Mouse (Mus musculus) retina, postnatal 7 days (tissue): ENCODE measurements around the gene Lipc.

Experiments
- DNase-seq: peaks from one replicate; pipeline ENCODE4 v3.0.0-alpha.2; 2012; ENCODE audit warnings: low read depth, low spot score

Lipc gene

DNA sequence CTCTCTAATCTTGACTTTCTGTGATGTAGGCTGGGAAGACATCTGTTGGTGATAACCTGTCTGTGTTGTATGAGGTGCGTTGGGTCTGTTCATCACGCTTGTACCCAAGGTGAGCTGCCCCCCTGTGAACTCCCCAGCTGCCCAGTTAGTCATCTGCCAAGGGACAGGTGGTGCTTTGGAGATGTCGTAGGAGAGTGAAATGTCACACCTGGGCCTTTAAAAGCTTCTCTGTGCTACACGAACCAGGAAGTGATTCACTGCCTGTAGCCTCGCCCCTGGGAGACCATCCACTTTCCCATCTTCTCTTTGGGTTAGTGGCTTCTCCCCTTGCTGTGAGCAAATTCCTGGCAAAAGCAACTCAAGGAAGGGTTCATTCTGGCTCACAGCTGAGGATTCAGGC, 6.4 kb upstream of the Lipc start:
- no peak for DNase-seq

DNA sequence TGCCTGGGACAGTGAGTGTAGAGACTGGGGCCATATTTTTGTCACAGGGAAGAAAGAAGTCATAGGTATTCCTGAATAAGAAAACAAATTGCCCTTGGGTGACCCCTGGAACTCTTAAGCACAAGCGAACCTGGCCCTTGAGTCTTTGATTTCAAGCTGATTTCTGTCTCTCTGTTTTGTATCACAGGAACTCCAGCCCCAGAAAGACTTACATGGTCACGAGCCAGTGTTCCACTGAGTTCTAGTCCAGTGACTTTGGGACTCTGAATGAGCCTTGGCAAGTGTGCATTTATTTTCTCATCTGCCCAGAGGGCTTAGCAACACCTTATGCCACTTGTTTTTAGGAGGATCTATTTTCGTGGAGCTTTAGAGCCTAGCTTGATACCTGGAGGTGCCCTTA, 5.7 kb upstream of the Lipc start:
- no peak for DNase-seq

DNA sequence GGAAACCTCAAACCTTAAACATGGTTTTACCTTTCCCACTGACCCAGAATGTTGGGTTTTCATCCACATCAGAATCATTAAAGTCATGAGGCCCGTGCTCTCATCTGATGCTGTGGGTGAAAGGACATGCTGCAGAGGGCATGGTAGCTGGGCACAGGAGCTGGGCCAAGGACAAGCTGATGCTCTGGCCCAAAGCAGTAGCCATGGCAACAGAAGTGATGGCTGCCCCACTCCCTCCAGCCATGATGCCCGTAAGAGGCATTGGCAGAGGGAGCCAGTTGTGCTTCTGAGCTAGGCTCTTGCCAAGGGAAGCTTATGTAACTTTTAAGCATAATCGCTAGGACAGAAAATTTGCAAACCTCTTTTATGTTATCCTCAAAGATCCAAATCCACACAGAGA, 2.2 kb upstream of the Lipc start:
- no peak for DNase-seq

DNA sequence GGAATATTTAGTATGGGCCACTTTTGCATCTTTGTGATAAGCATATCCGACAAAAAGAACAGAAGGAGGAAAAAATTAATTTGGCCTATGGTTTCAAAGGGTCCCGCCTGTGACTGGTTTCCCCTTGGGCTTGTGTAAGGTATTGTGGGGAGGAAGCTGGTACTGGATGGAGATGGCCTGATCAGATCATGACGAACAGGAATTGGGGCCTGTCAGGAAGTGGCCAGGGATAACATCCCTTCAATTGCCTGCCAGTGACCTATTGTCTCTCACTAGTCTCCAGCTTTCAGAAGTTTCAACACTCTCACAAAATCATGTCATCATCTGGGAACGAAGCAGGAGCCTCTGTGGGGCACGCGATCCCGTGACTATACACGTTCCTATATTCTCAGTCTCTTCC, 2.7 kb downstream of the Lipc start:
- DNase-seq, result no peak

DNA sequence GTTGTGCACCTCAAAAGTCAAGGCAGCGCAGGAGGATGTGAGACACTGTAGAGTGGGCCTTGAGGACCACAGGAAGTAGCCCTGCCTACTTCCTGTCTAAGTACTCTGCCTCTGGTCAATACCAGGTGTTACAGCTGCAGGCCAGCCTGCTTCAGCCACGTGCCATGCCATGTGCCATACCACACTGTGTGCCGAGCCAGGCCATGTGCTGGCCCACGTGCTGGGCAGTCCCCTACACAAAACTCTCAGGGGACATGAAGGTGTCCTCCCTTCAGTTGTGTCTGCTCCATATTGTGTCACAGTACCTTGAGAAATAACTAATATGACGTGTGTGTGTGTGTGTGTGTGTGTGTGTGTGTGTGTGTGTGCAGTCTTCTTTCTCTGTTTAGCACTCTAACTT, 4.7 kb downstream of the Lipc start:
- no peak for DNase-seq

DNA sequence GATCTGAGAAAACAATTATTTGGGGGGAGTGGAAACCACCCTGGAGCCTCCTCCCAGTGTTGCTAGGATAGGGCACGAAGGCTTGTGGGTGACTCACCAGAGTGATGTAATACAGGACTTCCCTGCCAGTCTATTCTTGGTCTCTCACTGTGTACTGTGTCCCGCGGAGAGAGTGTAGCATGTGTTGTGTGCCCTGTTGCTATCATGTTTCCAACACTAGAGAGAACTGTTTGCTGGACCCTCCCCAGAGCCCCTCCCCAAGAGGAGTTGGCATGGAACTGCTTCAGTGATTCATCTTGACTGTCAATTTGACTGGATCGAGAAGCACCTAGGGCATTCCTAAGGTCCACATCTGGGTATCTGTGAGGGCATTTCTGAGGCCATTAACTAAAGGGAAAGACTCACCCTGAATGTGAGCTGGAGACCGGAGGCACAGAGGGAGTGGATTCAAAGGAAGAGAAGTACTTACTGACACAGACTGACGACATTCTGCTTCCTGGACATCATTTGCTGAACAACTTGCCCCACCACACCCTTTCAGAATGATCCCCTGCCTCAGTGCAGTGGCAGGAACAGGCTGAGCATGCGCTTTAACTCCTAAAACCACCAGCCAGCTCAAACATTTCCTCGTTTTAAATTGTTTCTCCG, 9.2 kb downstream of the Lipc start:
- DNase-seq, result no peak

DNA sequence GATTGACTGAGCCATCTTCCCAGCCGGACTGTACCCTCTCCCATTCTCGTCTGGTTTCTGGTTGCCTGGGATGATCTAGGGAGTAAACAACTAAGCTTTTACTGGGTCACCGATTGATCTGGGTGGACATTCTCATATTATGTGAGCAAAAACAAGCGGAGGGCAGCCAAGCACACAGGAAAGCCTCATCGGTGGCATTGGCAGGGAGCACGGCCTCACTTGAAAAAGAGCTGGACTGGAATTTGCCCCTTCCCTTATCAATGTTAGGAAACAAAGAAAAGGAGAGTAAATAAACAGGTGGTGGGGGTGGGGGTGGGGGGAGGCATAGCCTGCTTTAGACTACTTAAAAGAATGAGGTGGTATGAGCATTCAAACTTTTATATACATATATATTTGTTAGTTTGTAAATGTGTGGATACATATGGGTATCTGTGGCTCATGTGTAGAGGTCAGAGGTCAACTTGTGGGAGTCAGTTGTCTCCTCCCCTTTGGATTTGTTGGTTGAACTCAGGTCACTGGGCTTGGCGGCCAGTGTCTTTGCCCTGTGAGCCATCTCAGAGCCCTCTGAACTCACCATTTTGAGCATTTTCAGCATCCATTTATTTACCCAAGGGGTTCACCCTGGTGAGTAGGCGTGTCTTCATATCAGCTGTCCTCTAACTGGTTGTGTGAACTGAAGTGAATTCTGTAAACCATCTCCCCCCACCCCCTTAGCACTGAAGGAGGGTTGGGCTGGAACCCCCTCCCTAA, 12.1 kb downstream of the Lipc start:
- no peak for DNase-seq

DNA sequence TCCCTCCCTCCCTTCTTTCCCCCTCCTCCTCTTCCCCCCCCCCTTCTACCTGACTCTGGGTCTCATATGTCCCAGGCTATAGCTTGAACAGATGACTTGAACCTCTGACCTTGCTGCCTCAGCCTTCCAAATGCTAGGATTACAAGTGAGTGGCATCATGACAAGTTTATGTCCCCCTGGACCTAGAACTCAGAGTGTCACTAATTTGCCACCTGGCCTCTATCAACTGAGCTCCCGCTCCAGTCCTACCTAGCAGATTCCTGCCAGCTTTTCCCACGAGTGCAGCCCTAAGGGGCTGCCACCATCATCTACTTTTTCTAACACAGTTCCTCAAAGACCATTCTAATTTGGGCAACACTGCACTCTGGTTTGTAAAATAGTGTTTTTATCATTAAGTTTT, 13.2 kb downstream of the Lipc start:
- no peak for DNase-seq

DNA sequence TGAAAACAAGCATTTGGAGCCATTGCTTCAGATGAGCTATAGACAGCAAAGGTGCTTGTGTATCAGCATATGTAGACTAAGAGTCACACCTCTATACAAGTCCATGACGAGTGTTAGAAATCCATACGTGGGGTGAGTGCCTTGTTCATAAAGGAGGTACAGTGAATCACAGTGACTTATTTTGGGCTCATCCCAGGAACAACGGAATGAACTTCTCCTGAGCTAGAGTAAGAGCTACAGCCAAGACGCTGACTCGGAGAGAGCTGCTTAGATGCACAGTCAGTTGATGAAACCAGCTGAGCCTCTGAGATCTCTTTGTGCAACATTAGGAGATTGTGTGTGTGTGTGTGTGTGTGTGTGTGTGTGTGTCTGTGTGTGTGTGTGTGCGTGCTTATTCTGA, 13.9 kb downstream of the Lipc start:
- no peak for DNase-seq

DNA sequence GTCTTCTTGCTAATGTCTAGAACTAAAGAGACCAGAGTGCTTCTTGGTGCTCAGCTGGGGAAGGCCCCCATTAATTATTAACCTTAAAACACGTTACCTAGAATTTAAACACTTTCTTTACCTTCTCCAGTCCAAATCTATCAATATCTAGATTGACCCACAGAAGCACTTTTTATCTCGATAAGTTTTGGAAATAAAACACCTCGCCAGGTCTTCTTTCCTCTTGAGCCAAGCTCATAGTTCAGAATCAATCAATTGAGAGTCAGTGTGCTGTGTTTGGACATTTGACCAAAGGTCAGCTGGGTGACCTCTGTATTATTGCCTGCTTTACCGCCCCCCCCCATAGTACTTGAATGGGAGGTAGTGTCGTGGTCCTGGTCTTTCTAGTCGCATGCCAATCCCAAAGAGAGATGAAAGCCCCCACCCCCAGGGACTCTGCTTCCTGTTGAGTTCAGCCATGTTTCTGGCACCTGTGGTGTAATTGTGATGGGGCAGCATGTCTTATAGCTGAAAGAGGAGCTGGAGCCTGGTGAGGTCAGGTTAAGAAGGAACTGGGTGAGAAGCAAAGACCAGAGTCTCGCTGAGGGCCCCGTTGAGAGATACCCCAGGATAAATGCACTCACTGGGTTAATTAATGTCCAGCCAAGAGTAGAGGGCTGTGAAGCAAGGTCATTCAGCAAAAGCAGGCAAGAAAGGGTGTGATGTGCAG, 17.3 kb downstream of the Lipc start:
- no peak for DNase-seq

DNA sequence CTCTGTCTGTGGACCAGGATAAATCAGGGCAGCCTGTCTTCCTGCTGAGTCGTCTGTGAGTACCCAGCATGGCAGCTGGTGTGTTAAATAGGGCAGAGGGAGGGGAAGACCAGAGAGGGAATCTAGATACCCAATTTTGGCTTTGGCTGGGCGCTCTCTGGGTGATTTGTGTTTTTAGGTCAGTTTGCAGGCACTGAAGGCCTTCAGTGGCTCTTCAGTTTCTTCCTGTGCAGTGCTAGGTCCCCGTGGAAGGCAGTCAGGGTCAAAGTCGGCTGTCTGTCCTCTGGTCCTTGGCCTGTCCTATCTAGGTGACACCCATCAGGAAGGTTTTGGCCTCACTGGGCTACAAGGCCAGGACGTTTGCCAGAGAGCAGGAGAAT, 21.4 kb downstream of the Lipc start:
- no peak for DNase-seq

DNA sequence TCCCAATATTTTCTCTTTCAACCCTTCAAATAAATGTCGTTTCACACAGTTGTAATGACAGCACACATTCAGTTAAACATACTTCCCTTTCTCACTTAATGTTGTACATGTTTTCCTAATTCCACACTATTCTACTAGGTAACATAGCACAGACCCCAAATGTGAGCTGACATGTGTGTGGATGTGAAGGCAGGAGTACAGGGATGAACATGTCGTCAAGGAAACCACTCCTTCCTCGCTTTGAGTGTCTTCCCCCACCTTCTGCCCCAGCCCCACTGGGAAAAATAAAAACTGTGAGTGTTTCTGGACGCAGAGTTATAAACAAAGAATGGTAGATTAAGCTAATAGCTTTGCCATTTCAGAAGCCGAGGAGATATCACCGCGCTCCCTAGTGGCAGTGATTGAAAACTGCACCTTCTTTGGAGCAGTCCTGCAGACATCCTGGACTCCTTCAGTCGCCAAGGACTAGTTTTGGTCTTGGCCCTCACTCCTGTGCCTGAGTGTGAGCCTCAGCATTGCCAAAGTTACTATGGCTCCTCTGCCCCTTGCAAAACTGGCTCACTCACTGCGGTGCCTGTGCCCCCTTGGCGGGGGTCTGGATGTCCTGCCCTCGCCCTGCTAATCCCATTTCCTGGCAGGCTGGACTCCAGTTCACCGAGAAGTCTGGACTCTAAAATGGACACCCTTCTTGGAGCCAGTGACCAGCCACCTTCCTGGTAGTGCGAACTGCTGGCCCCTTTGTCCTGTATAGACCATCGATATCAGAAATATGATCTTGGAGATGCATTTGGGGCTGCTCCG, 22.0 kb downstream of the Lipc start:
- peak; percentile 37 for DNase-seq

DNA sequence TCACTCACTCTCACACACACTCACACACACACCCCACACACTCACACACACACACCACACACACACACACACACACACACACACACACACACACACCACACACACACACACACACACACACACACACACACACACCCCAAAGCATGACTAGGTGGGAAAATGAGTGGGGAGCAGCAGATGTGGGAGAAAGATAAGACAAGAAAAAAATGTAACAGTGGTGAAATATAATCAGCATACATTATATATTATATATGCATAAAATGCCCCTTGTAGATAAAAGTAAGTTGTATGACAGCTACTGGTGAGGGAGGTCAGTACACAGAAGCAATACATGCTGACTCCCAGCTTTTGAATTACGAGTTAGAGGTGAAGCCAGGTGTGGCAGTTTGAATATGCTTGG, 23.6 kb downstream of the Lipc start:
- DNase-seq, result no peak

DNA sequence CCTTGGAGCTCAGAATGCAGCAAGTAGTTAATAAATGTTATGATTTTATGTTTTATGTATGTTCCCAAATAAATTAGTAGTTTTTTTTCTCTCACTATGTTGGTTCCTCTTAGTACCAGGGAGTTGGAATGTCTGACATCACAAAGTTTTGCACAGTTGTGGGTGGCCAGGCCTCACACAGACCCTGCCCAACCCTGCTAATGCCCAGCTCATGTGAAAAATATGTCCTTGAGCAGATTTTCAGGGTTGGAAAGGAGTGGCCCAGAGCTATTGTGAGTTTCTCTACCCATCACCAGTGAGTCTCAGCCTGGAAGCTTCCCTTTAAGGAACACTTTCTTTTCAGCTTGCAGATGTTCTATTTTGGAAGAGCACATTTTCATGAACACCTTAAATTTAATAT, 24.3 kb downstream of the Lipc start:
- DNase-seq, result no peak

DNA sequence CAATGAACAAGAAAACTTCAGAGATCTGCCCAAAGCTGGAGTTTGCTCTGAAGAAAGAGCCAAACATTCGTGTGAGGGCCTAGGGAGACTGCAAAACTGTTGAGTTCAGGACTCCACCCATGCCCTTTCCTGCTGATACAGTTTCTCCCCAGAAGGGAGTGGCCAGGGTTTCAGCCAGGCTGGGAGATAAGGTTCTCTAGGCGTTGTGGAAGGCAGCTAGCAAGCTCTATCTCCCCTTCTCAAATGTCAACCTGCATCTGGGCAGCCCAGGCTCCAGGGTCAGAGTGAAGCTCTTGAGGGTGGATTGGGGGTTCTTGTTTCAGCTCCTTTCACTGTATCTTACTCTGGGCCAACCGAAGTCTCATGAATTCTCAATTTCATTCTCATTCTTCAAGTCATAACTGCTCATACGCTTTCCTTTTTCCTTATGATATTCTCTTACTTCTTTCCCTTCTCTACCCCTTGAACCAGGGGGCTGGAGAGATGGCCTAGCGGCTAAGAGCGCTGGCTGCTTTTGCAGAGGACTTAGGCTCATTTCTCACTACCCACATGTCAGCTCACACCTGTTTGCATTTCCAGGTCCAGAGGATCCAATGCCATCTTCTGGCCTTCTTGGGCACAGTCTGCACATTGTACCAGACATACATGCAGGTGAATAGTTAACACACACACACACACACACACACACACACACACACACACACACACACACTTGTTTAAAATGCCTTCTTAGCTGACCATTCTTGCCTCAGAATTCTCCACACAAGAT, 25.0 kb downstream of the Lipc start:
- no peak for DNase-seq

DNA sequence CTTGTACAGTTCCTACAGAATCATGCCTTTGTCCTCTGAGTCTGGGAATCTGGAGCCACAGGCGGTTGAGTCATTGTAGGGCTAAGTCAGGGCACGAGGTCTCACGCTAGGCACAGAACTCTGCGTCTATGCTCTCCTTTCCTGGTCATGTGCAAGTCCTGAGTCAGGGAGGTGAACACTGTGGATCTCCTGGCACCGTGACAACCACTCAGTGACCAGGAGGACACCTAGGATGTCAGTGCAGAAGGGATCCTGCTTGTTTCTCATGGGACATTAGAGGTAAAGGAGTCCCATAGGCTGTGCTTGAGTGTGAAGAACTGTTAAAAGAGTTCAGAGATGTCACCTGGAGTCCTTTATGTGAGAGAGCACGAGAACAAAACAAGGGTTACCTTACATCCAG, 26.8 kb downstream of the Lipc start:
- DNase-seq, result no peak

DNA sequence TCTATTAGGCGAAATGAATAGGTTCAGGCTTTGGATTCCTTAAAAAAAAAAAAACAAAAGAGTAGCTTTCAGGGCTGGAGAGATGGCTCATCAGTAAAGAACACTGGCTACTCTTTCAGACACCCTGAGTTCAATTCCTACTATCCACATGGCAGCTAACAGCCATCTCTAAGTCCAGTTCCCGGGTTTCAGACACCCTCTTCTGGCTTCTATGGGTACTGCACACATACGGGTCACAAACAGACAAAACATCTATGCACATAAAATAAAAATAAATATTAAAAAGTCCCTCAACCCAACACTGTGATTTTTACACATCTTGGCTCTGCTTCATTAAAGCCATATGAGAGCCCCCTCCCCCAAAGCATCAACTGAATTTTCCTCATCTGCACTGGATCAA, 27.3 kb downstream of the Lipc start:
- no peak for DNase-seq

DNA sequence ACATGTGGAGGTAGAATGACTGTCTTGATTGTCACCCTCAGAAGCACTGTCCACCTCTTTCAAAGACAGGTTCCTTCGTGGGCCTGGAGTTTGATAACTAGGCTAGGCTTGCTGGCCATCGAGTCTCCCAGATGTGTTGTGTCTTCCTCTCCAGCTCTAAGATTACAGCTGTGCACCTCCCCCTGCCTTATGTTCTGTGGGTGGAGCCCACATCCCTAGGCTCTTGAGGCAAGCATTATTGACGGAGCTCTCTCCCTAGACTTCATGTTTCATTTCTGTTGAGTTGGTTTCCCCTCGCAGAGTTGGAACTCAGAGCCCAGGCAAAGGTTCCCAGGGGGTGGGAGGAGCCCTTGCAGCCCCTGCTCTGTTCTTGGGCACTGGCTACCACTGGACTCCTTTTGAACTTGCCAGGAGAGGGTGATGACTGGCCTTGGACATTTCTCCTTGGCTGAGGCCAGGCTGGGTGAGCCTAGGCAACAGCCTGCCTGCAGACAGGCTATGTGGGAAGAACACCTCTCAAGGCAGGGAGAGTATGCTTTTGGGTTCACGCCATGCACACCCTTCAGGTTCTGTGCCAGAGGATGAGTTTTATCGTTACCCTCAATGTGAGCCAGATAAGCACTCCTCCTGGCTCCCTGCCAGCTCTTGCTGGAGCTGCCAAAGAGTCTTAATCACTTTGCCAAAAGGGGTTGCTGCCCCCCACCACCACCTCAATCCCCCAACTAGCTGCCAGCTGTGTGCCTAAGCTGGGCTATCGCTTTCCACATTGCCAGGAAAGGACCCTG, 30.1 kb downstream of the Lipc start:
- peak; percentile 51 for DNase-seq

DNA sequence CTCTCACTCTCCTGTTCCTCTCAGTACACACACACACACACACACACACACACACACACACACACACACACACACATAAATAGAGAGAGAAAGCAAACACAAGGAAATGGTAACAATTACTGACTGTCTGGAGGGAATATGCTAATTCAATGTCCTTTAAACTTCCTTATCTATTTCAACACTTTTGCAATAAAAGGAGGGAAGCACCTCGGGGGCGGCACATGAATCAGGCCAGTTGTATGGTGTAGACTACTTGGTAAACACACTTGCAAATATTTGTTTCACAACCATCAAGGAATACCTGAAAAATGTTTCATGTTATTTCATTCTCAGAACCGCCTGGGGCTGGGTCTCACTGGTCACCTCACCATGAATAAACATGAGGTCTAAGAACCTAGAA, 30.9 kb downstream of the Lipc start:
- DNase-seq, result no peak

DNA sequence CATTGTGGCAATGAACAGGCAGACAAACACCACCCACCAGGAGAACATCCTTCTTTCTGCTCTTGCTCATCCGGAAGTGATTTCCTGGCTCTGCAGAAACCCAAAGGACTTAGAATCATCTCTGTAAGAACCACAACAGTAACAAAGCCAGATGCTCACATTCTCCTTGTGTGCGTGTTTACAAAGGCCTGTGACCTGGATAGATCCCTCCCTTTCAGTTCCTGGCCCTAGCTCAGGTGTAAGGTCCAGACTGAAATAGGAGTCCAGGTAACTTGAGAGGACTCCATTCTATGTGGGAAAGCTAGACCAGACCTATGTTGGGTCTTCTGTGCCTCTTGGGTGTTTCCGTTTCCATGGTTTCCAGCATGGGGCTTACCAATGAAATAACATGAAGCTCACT, 32.8 kb downstream of the Lipc start:
- DNase-seq, result no peak

DNA sequence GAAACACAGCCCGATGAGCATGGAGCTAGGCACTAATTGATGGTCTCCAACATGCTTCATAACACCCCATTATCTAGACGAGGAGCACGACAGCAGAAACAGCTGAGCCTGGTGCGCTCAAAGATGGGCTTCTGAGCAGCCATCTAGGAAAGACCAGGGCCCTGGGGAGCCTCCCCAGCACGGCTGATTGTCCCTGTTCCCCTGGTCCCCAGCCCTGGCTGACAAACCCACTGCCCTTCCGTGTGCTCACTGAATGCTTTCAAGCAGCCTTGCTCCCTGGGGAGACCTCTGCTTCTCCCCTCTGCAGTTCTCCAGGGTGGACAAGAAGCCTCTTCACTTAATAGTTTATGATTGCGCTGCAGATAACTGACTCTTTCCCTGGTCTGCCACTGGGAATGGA, 35.5 kb downstream of the Lipc start:
- no peak for DNase-seq
